Mouse (Mus musculus): ENCODE results near the gene Hps3. TPM values are rescaled to one million over a fixed set of nuclear protein-coding genes. Genes with fewer than 3 reads are reported as not detected.

The Hps3 gene
- polyA plus RNA-seq, 1 experiment from 2014 or later, result 14.3 TPM

DNA sequence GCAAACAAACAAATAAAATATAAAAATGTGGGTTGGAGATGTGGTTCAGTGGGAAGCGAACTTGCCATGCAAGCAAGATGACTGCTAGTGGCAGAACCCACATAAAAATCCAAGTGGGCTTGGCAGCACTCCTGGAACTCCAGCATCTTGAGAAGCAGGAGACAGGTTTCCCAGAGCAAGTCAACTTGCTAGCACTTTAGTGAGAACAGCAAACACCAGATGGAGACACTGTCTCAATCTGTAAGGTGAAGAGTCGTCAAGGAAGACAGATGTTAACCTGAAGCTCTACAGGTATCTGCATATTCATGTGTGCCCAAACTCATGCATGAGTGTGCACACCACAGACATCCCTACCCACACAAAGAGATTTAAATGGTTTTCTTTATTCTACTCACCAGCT lies 35.6 kb downstream of the Hps3 start:
- no peak overlapping the region for H3K4me3 ChIP-seq (replicated peaks; ENCODE audit: low read depth, low read length)
- no peak overlapping the region for H3K4me2 ChIP-seq (ENCODE audit: low read length)
- WGBS, result 97% methylated on average over 2 of the region's 2 CpGs
- H3K27ac ChIP-seq (replicated peaks; ENCODE audit: low read depth, low read length), result no peak overlapping the region
- no peaks in the 10 kb centered on the region for H3K9me3 ChIP-seq (ENCODE audit: control insufficient read depth, low read length)
- ATAC-seq (ENCODE audit: low FRiP score, low TSS enrichment), result no peak
- no peak overlapping the region for H3K9ac ChIP-seq (replicated peaks; ENCODE audit: low read length)
- H3K4me1 ChIP-seq (ENCODE audit: control insufficient read depth, insufficient read depth, low read length), result no peaks in the 10 kb centered on the region
- H3K27me3 ChIP-seq (ENCODE audit: control insufficient read depth, insufficient read depth, low read length), result no peaks in the 10 kb centered on the region
- DNase-seq, result no peak
- H3K36me3 ChIP-seq (ENCODE audit: control insufficient read depth, insufficient read depth, low read length), result peaks cover 21% of the 10 kb centered on the region

- no peaks in the 10 kb centered on the region for H3K4me1 ChIP-seq (ENCODE audit: control insufficient read depth, insufficient read depth, low read length)
- H3K36me3 ChIP-seq (ENCODE audit: control insufficient read depth, insufficient read depth, low read length), result peaks cover 8% of the 10 kb centered on the region
- no peaks in the 10 kb centered on the region for H3K9me3 ChIP-seq (ENCODE audit: control insufficient read depth, low read length)
- DNase-seq (no peak), ATAC-seq (ENCODE audit: low FRiP score, low TSS enrichment) (no peak)
- H3K27ac ChIP-seq (replicated peaks; ENCODE audit: low read depth, low read length), result no peak overlapping the region
- no peak overlapping the region for H3K4me3 ChIP-seq (replicated peaks; ENCODE audit: low read depth, low read length)
- H3K4me2 ChIP-seq (ENCODE audit: low read length), result no peak overlapping the region
- no peaks in the 10 kb centered on the region for H3K27me3 ChIP-seq (ENCODE audit: control insufficient read depth, insufficient read depth, low read length)
- 68% methylated on average over 4 of the region's 4 CpGs for WGBS
- H3K9ac ChIP-seq (replicated peaks; ENCODE audit: low read length), result no peak overlapping the region
These were observed 42.7 kb downstream of the Hps3 start for GRCm38 (mm10) chr3:19992388-19992787.

- H3K27ac ChIP-seq (replicated peaks; ENCODE audit: low read depth, low read length), result no peak overlapping the region
- no peaks in the 10 kb centered on the region for H3K9me3 ChIP-seq (ENCODE audit: control insufficient read depth, low read length)
- 82% methylated on average over 3 of the region's 3 CpGs for WGBS
- H3K4me2 ChIP-seq (ENCODE audit: low read length), result no peak overlapping the region
- no peak for ATAC-seq (ENCODE audit: low FRiP score, low TSS enrichment)
- H3K4me3 ChIP-seq (replicated peaks; ENCODE audit: low read depth, low read length), result no peak overlapping the region
- H3K27me3 ChIP-seq (ENCODE audit: control insufficient read depth, insufficient read depth, low read length), result no peaks in the 10 kb centered on the region
- H3K9ac ChIP-seq (replicated peaks; ENCODE audit: low read length), result no peak overlapping the region
- H3K4me1 ChIP-seq (ENCODE audit: control insufficient read depth, insufficient read depth, low read length), result no peaks in the 10 kb centered on the region
- H3K36me3 ChIP-seq (ENCODE audit: control insufficient read depth, insufficient read depth, low read length), result no peaks in the 10 kb centered on the region
- DNase-seq, result no peak
These were observed 45.1 kb downstream of the Hps3 start for GRCm38 (mm10) chr3:19990031-19990430.

- ATAC-seq (ENCODE audit: low FRiP score, low TSS enrichment) (no peak), DNase-seq (no peak)
- Histone ChIP-seq H3K9me3 (ENCODE audit: control insufficient read depth, low read length) (no peaks in the 10 kb centered on the region), H3K27ac (replicated peaks; ENCODE audit: low read depth, low read length) (no peak overlapping the region), H3K9ac (replicated peaks; ENCODE audit: low read length) (no peak overlapping the region), H3K4me2 (ENCODE audit: low read length) (no peak overlapping the region), H3K4me1 (ENCODE audit: control insufficient read depth, insufficient read depth, low read length) (no peaks in the 10 kb centered on the region), H3K4me3 (replicated peaks; ENCODE audit: low read depth, low read length) (no peak overlapping the region), H3K27me3 (ENCODE audit: control insufficient read depth, insufficient read depth, low read length) (no peaks in the 10 kb centered on the region), H3K36me3 (ENCODE audit: control insufficient read depth, insufficient read depth, low read length) (no peaks in the 10 kb centered on the region)
- WGBS, result 14% methylated on average over 3 of the region's 3 CpGs
These were observed 49.0 kb downstream of the Hps3 start for GRCm38 (mm10) chr3:19986123-19986522.

DNA sequence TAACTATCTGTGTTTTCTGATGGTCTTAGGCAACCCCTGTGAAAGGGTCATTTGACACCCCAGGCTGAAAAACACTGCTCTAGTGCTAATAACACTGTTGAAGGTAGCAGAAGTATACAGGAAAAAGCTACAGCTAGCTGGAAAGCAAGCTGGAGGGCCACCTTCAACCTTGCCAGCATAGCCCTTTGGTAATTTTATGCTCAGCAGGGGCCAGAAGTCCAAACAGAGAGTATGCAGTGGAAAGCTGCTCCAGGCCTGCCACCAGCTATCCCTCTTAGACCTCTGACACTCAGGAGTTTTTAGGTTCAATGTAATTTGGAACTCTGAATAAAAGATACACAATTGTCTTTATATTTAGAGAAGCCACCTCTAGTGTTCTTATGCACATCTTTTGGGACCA lies 52.3 kb downstream of the Hps3 start:
- Histone ChIP-seq H3K9ac (replicated peaks; ENCODE audit: low read length) (no peak overlapping the region), H3K27ac (replicated peaks; ENCODE audit: low read depth, low read length) (no peak overlapping the region)

GRCm38 (mm10) chr3:19981156-19981555 lies 54.0 kb downstream of the Hps3 start:
- no peak for DNase-seq
- WGBS, result 88% methylated on average over 2 of the region's 2 CpGs
- no peaks in the 10 kb centered on the region for H3K4me1 ChIP-seq (ENCODE audit: control insufficient read depth, insufficient read depth, low read length)
- H3K9me3 ChIP-seq (ENCODE audit: control insufficient read depth, low read length), result no peaks in the 10 kb centered on the region
- no peak overlapping the region for H3K27ac ChIP-seq (replicated peaks; ENCODE audit: low read depth, low read length)
- H3K36me3 ChIP-seq (ENCODE audit: control insufficient read depth, insufficient read depth, low read length), result no peaks in the 10 kb centered on the region
- no peak overlapping the region for H3K4me2 ChIP-seq (ENCODE audit: low read length)
- ATAC-seq (ENCODE audit: low FRiP score, low TSS enrichment), result no peak
- no peak overlapping the region for H3K4me3 ChIP-seq (replicated peaks; ENCODE audit: low read depth, low read length)
- H3K27me3 ChIP-seq (ENCODE audit: control insufficient read depth, insufficient read depth, low read length), result no peaks in the 10 kb centered on the region
- no peak overlapping the region for H3K9ac ChIP-seq (replicated peaks; ENCODE audit: low read length)

More for the DNA sequence above, 52.3 kb downstream of the Hps3 start:
- no peak for ATAC-seq (ENCODE audit: low FRiP score, low TSS enrichment)
- H3K27me3 ChIP-seq (ENCODE audit: control insufficient read depth, insufficient read depth, low read length), result no peaks in the 10 kb centered on the region
- no peak overlapping the region for H3K4me3 ChIP-seq (replicated peaks; ENCODE audit: low read depth, low read length)
- H3K4me1 ChIP-seq (ENCODE audit: control insufficient read depth, insufficient read depth, low read length), result no peaks in the 10 kb centered on the region
- H3K36me3 ChIP-seq (ENCODE audit: control insufficient read depth, insufficient read depth, low read length), result no peaks in the 10 kb centered on the region
- H3K9me3 ChIP-seq (ENCODE audit: control insufficient read depth, low read length), result no peaks in the 10 kb centered on the region
- DNase-seq, result no peak
- no peak overlapping the region for H3K4me2 ChIP-seq (ENCODE audit: low read length)

- H3K27me3 ChIP-seq (ENCODE audit: control insufficient read depth, insufficient read depth, low read length), result no peaks in the 10 kb centered on the region
- H3K4me3 ChIP-seq (replicated peaks; ENCODE audit: low read depth, low read length), result no peak overlapping the region
- WGBS, result 61% methylated on average over 4 of the region's 4 CpGs
- H3K9ac ChIP-seq (replicated peaks; ENCODE audit: low read length), result no peak overlapping the region
- H3K4me2 ChIP-seq (ENCODE audit: low read length), result no peak overlapping the region
- ATAC-seq (ENCODE audit: low FRiP score, low TSS enrichment), result no peak
- no peak for DNase-seq
- no peak overlapping the region for H3K27ac ChIP-seq (replicated peaks; ENCODE audit: low read depth, low read length)
- no peaks in the 10 kb centered on the region for H3K9me3 ChIP-seq (ENCODE audit: control insufficient read depth, low read length)
- H3K36me3 ChIP-seq (ENCODE audit: control insufficient read depth, insufficient read depth, low read length), result no peaks in the 10 kb centered on the region
- no peaks in the 10 kb centered on the region for H3K4me1 ChIP-seq (ENCODE audit: control insufficient read depth, insufficient read depth, low read length)
These were observed 56.6 kb downstream of the Hps3 start for GRCm38 (mm10) chr3:19978474-19978873.

DNA sequence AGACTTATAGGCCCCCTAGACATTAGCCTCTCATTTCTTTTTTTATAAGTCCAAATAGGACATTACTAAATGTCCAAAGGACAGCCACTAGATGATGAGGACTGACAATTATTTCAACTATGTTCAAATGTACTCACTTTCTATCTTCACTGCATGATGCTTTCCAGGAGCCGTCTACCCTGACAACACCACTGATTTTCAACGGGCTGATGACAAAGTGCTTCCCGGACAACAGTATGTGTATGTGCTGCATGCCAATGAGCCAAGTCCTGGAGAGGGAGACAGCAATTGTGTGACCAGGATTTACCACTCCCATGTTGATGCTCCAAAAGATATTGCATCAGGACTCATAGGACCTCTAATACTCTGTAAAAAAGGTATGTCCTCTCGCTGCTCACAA lies 69.0 kb downstream of the Hps3 start:
- H3K4me3 ChIP-seq (replicated peaks; ENCODE audit: low read depth, low read length), result no peak overlapping the region
- DNase-seq, result no peak
- no peak overlapping the region for H3K9ac ChIP-seq (replicated peaks; ENCODE audit: low read length)
- H3K4me2 ChIP-seq (ENCODE audit: low read length), result no peak overlapping the region
- H3K27ac ChIP-seq (replicated peaks; ENCODE audit: low read depth, low read length), result no peak overlapping the region
- no peaks in the 10 kb centered on the region for H3K36me3 ChIP-seq (ENCODE audit: control insufficient read depth, insufficient read depth, low read length)
- ATAC-seq (ENCODE audit: low FRiP score, low TSS enrichment), result no peak
- WGBS, result 60% methylated on average over 4 of the region's 4 CpGs
- H3K9me3 ChIP-seq (ENCODE audit: control insufficient read depth, low read length), result no peaks in the 10 kb centered on the region
- no peaks in the 10 kb centered on the region for H3K27me3 ChIP-seq (ENCODE audit: control insufficient read depth, insufficient read depth, low read length)
- no peaks in the 10 kb centered on the region for H3K4me1 ChIP-seq (ENCODE audit: control insufficient read depth, insufficient read depth, low read length)

GRCm38 (mm10) chr3:19965239-19965638 lies 69.9 kb downstream of the Hps3 start:
- DNase-seq, result no peak
- 91% methylated on average over 5 of the region's 5 CpGs for WGBS

More at GRCm38 (mm10) chr3:19965239-19965638, 69.9 kb downstream of the Hps3 start:
- H3K9ac ChIP-seq (replicated peaks; ENCODE audit: low read length), result no peak overlapping the region
- no peak overlapping the region for H3K4me2 ChIP-seq (ENCODE audit: low read length)
- H3K27ac ChIP-seq (replicated peaks; ENCODE audit: low read depth, low read length), result no peak overlapping the region
- no peak overlapping the region for H3K4me3 ChIP-seq (replicated peaks; ENCODE audit: low read depth, low read length)
- H3K9me3 ChIP-seq (ENCODE audit: control insufficient read depth, low read length), result no peaks in the 10 kb centered on the region
- H3K27me3 ChIP-seq (ENCODE audit: control insufficient read depth, insufficient read depth, low read length), result no peaks in the 10 kb centered on the region
- no peak for ATAC-seq (ENCODE audit: low FRiP score, low TSS enrichment)
- no peaks in the 10 kb centered on the region for H3K36me3 ChIP-seq (ENCODE audit: control insufficient read depth, insufficient read depth, low read length)
- H3K4me1 ChIP-seq (ENCODE audit: control insufficient read depth, insufficient read depth, low read length), result no peaks in the 10 kb centered on the region

Data from midbrain, embryonic 14.5 days (tissue).